Mouse (Mus musculus) embryonic facial prominence, embryonic 13.5 days (tissue): ENCODE data around the gene Fam207a. TPM values are rescaled to one million over a fixed set of nuclear protein-coding genes. Genes with fewer than 3 reads are reported as not detected.

Experiments used
- ATAC-seq: fragments of 200-750 bp; cut with Nextera tagmentation; 2 replicates; pipeline ENCODE4 v1.8.0; 2017; ENCODE audit warnings: low read depth; ENCODE audit not compliant: insufficient number of reproducible peaks, insufficient read depth, low FRiP score, low TSS enrichment
- H3K27ac ChIP-seq: fragments of 300-500 bp; sonication (generic); 2 replicates; pipeline ENCODE4 v1.5.1; 2015; ENCODE audit warnings: moderate library complexity, mild to moderate bottlenecking, inconsistent platforms
- H3K27me3 ChIP-seq: fragments of 300-500 bp; sonication (generic); 2 replicates; pipeline ENCODE4 v1.6.1; 2015; ENCODE audit warnings: mild to moderate bottlenecking, inconsistent platforms
- H3K36me3 ChIP-seq: fragments of 300-500 bp; sonication (generic); 2 replicates; pipeline ENCODE4 v1.6.1; 2015; ENCODE audit warnings: mild to moderate bottlenecking, inconsistent platforms
- H3K4me1 ChIP-seq: fragments of 300-500 bp; sonication (generic); 2 replicates; pipeline ENCODE4 v1.6.1; 2015; ENCODE audit warnings: inconsistent platforms
- H3K4me2 ChIP-seq: fragments of 300-500 bp; sonication (generic); 2 replicates; pipeline ENCODE4 v1.6.1; 2015; ENCODE audit warnings: moderate library complexity, mild to moderate bottlenecking, inconsistent platforms
- H3K4me3 ChIP-seq: fragments of 300-500 bp; sonication (generic); 2 replicates; pipeline ENCODE4 v1.5.1; 2015; ENCODE audit warnings: mild to moderate bottlenecking, inconsistent platforms
- H3K9ac ChIP-seq: fragments of 300-500 bp; sonication (generic); 2 replicates; pipeline ENCODE4 v1.6.1; 2015; ENCODE audit warnings: mild to moderate bottlenecking, inconsistent platforms
- H3K9me3 ChIP-seq: fragments of 300-500 bp; sonication (generic); 2 replicates; pipeline ENCODE4 v1.6.1; 2016; ENCODE audit warnings: inconsistent platforms
- WGBS: fragments of 180-500 bp; shearing (Covaris S2); methylation state at CpG from one replicate; pipeline ENCODE4 v1.1.7; 2015; ENCODE audit warnings: mixed read lengths; 5-methylcytosine and 5-hydroxymethylcytosine counted together
- polyA plus RNA-seq: library from polyadenylated mRNA; unstranded; fragments of >200 nt; fragmentation: Nextera tagmentation; extraction: Ambion mirVana; gene quantifications from 2 replicates; pipeline ENCODE4 v1.2.1, GENCODE M21; 2015

The Fam207a gene
- polyA plus RNA-seq, 1 experiment from 2014 or later, result 41.5 TPM

DNA sequence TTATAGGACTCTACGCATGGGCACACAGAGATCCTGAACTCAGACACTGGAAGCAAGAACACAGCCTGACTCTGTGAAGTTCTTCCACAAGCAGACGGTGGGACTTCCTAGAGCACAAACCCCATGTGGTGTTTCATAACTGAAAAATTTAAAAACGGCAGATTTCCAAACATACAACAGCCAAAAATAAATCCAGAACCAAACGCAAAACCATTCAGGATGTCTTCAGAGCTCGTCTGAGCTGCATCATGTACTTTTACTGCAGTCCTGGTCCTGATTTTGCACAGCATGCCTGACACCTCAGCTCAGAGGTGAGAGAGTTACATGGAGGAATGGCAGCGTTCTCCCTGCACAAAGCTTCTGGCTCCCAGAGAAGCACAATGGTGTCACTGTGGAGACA is 24.0 kb downstream of the Fam207a start:
- H3K4me3 ChIP-seq, result no peak overlapping the region
- H3K4me2 ChIP-seq, result no peak overlapping the region
- no peak overlapping the region for H3K27ac ChIP-seq
- H3K4me1 ChIP-seq, result peaks cover under 1% of the 10 kb centered on the region; the same call in 1 of the 2 replicates
- H3K9ac ChIP-seq, result no peak overlapping the region
- H3K27me3 ChIP-seq, result no peaks in the 10 kb centered on the region
- 0 out of 2 replicates have a peak, but pooled peaks cover 4% of the 10 kb centered on the region for H3K9me3 ChIP-seq
- peaks cover 88% of the 10 kb centered on the region for H3K36me3 ChIP-seq
- no peak for ATAC-seq
- WGBS, result 85% methylated on average over 6 of the region's 6 CpGs

DNA sequence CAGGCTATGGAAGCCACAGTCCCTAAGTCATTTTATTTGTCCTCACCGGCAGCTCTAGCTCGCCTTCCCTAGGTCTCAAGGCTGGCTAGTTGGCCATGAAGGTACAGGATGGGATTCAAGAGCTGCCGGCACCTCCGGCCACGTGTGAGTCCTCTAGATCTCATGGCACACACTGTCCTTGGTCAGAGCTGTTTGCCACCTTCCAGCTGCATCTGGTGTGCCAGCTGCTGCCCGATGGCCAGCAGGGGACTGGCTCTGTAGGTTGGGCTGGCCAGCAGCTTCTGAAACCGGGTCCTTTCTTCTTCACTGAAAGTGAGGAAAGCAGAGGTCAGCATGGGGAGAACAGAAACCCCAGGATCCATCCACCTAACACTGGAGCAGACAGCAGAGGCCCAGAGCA is 27.4 kb downstream of the Fam207a start:
- Histone ChIP-seq H3K27me3 (no peaks in the 10 kb centered on the region), H3K4me2 (no peak overlapping the region), H3K36me3 (peaks cover 70% of the 10 kb centered on the region), H3K4me3 (no peak overlapping the region), H3K4me1 (peaks cover 30% of the 10 kb centered on the region), H3K9ac (no peak overlapping the region), H3K27ac (no peak overlapping the region), H3K9me3 (0 out of 2 replicates have a peak, but pooled peaks cover 4% of the 10 kb centered on the region)
- no peak for ATAC-seq
- 90% methylated on average over 7 of the region's 7 CpGs for WGBS

DNA sequence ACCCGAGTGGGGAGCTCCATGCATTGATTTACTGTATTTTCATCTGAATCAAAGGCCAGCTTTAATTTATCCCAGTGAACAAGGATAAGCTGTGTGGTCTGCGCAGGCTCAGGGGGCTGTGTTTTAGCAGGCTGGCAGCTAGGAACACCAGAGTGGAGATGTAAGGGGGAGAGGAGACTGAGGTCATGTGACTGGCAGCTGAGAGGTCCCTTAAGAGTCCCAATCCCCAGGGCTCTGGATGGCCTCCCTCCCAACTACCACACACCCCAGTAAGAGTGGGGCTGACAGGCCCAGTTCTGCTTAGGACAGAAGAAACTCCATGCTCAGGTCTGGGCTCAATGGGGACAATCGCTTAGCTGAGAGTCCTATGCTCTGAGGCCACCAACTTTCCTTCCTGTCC is 29.8 kb downstream of the Fam207a start:
- Histone ChIP-seq H3K4me2 (no peak overlapping the region), H3K4me1 (peaks cover 30% of the 10 kb centered on the region), H3K9me3 (no peaks in the 10 kb centered on the region), H3K36me3 (peaks cover 51% of the 10 kb centered on the region), H3K27me3 (no peaks in the 10 kb centered on the region), H3K4me3 (no peak overlapping the region), H3K27ac (peak overlapping the region; percentile 48; the same call in 1 of the 2 replicates), H3K9ac (0 out of 2 replicates have a peak overlapping the region, but pooled peaks have one; percentile 11)
- 63% methylated on average over 3 of the region's 3 CpGs for WGBS
- no peak for ATAC-seq

DNA sequence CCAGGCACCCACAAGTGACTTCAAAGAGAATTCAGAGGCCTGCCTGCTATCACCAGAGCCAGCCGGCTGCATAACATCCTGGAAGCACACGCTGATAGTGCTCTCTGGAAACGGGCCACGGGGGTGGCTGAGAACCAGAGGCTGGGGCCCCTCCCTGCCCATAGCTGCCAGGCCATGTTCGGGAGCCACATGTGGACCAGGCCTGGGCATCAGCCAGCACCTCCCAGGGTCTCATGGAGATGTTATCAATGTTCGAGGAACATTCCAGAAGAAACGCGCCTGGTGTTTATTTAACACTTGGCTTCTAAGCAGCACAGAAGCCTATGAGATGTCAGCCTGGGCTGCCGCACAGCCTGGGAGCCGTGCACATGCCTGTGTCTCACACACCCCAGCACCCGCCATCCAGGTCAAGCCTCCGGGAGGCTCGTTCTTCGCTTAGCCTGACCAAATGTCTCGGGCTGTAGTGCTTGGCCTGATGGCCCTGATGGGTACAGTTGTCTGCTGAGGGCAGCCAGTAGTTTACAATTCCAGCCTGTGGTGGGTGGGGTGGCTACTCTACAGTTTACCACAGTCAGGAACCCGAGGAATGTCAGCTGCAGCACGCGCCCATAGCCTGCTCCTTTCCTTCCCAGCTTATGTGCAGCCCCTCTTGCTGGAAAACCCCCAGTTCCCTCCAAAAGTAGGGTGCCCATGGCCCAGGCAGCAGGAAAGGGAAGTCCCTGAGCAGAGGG is 31.2 kb downstream of the Fam207a start:
- Histone ChIP-seq H3K9me3 (no peaks in the 10 kb centered on the region), H3K4me1 (peaks cover 30% of the 10 kb centered on the region), H3K27me3 (no peaks in the 10 kb centered on the region), H3K4me2 (peak overlapping the region; percentile 20; the same call in 1 of the 2 replicates), H3K4me3 (no peak overlapping the region), H3K36me3 (peaks cover 39% of the 10 kb centered on the region), H3K9ac (no peak overlapping the region), H3K27ac (peak overlapping the region; percentile 81)
- peak; percentile 59 for ATAC-seq
- 45% methylated on average over 18 of the region's 18 CpGs for WGBS

DNA sequence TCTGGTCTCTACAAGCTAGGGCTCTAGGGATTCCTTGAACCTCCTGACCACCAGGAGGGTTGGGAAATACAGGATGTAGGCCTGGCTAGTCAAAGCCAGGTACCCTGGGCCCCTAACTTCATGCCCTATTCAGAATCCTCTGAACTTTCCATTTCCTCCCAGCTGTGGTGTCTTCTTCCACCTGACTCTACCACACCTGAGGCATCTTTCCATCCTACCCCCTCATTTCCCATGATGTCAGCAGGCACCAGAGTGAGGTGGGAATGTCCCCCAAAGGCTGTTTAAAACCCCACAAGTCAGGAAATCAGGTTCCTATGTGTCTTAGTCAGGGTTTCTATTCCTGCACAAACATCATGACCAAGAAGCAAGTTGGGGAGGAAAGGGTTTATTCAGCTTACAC is 33.8 kb downstream of the Fam207a start:
- Histone ChIP-seq H3K4me3 (no peak overlapping the region), H3K9me3 (no peaks in the 10 kb centered on the region), H3K4me2 (no peak overlapping the region), H3K9ac (no peak overlapping the region), H3K27ac (no peak overlapping the region), H3K27me3 (no peaks in the 10 kb centered on the region), H3K36me3 (peaks cover 13% of the 10 kb centered on the region), H3K4me1 (peaks cover 30% of the 10 kb centered on the region)
- ATAC-seq, result no peak

DNA sequence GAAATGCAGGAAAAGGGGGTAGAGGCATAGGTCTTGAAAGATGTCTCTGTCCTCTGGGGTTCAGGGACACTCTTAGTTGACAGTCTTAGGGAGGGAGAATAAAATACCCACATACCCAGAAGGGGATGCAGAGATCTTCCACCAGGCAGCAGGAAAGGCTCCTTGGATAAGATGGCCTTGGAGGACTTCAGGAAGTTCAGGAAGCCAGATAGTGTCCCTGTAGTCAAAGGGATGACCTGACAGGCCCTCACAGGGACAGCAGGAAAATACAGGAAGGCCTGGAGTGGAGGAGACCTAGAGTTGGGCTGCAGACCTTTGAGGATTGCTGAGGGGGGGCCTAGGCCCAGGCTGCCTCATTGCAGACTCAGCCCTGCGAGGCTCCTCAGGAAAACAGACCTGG is 35.6 kb downstream of the Fam207a start:
- no peaks in the 10 kb centered on the region for H3K9me3 ChIP-seq
- WGBS, result 71% methylated on average over 1 of the region's 1 CpGs
- no peak overlapping the region for H3K4me2 ChIP-seq
- no peak overlapping the region; the same call in 1 of the 2 replicates for H3K9ac ChIP-seq
- H3K4me1 ChIP-seq, result peaks cover 17% of the 10 kb centered on the region
- H3K4me3 ChIP-seq, result no peak overlapping the region
- H3K27ac ChIP-seq, result no peak overlapping the region
- ATAC-seq, result no peak
- H3K36me3 ChIP-seq, result no peaks in the 10 kb centered on the region
- no peaks in the 10 kb centered on the region for H3K27me3 ChIP-seq

DNA sequence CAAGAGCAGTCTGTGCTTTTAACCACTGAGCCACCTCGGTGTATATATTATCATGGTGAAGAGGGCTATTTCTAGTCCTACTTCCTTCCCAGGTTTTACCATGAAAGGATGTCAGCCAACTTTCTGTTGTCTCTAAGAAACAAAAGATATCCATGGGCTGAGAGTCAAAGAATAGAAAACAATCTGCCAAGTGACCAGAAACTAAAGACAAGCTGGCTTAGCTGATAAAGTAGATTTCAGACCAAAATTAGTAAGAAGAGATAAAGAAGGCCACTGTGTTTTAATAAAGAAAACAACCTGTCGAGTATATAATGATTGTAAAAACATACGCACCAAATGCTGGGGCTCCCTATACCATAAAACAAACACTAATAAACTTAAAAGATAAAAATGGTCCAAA is 38.7 kb downstream of the Fam207a start:
- no peak overlapping the region for H3K4me3 ChIP-seq
- 88% methylated on average over 3 of the region's 3 CpGs for WGBS

DNA sequence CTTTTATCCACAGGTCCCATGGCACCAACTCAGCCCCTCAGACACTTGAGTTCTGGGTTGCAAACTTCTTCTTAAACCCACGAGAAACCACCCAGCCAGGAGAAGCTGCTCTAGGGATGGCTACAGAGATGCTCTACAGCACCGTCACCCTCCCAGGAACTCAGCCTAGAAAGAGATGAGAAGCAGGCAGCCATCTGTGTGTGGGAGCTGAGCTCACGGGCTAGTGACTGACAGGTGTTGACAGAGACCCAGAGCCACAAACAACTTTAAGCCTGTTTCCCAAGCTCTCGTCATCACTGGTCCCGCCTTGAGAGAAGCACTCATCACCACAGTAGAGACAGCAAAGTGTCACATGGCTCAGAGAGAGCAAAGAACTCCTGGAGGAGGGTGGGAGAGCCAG is 43.4 kb downstream of the Fam207a start:
- Histone ChIP-seq H3K4me3 (no peak overlapping the region), H3K9me3 (no peaks in the 10 kb centered on the region), H3K27ac (no peak overlapping the region), H3K4me2 (no peak overlapping the region), H3K27me3 (no peaks in the 10 kb centered on the region), H3K36me3 (no peaks in the 10 kb centered on the region), H3K9ac (no peak overlapping the region), H3K4me1 (no peaks in the 10 kb centered on the region; the same call in 1 of the 2 replicates)
- no peak for ATAC-seq
- 61% methylated on average over 5 of the region's 5 CpGs for WGBS

More for the DNA sequence above, 38.7 kb downstream of the Fam207a start:
- no peak overlapping the region for H3K27ac ChIP-seq
- ATAC-seq, result no peak
- no peaks in the 10 kb centered on the region for H3K27me3 ChIP-seq
- no peaks in the 10 kb centered on the region; the same call in 1 of the 2 replicates for H3K4me1 ChIP-seq
- H3K36me3 ChIP-seq, result no peaks in the 10 kb centered on the region
- no peak overlapping the region for H3K4me2 ChIP-seq
- H3K9me3 ChIP-seq, result no peaks in the 10 kb centered on the region
- no peak overlapping the region for H3K9ac ChIP-seq

DNA sequence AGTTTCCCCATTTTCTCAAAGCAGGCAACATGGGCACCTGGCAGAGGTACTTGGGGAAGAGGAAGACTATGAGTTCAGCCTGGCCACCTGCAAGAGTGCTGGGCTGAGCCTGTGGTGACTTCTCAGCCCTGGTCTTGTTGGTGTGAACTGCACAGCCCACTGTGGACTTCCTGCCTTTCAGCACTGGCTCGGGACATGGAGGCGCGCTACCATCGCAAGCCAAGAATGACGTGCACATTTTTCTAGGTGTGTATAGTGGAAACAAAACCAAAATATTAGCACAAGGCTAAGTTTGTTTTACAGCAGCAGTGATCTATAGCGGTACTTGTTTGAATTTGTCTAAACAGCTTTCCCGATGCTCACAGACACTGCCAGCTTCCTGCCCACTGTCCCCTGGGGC is 44.1 kb downstream of the Fam207a start:
- 80% methylated on average over 7 of the region's 7 CpGs for WGBS
- Histone ChIP-seq H3K27me3 (no peaks in the 10 kb centered on the region), H3K27ac (no peak overlapping the region), H3K9me3 (no peaks in the 10 kb centered on the region), H3K9ac (no peak overlapping the region), H3K4me1 (no peaks in the 10 kb centered on the region; the same call in 1 of the 2 replicates), H3K4me3 (no peak overlapping the region), H3K36me3 (no peaks in the 10 kb centered on the region), H3K4me2 (no peak overlapping the region)
- ATAC-seq, result no peak

DNA sequence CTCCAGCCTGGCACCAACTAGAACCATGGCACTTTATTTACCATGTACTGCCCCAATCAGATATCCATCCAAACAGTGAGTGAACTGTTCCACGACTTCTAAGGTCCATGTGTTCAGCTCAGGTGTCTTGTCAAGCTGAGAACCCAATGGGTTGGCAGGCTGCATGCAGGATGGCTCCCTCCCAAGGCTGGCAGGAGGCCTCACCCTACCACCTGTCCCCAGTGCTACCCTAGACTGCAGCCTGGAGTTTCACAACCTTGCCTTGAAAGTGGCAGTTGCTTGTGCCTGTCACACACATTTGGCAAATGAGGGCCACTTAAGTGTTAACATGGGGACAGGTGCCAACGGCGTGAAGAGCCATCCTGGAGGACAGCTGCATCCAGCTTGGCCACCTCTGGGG is 44.8 kb downstream of the Fam207a start:
- ATAC-seq, result no peak
- Histone ChIP-seq H3K27ac (no peak overlapping the region), H3K27me3 (no peaks in the 10 kb centered on the region), H3K36me3 (no peaks in the 10 kb centered on the region), H3K4me2 (no peak overlapping the region), H3K4me1 (no peaks in the 10 kb centered on the region; the same call in 1 of the 2 replicates), H3K9ac (no peak overlapping the region), H3K4me3 (no peak overlapping the region), H3K9me3 (no peaks in the 10 kb centered on the region)
- 77% methylated on average over 3 of the region's 3 CpGs for WGBS

DNA sequence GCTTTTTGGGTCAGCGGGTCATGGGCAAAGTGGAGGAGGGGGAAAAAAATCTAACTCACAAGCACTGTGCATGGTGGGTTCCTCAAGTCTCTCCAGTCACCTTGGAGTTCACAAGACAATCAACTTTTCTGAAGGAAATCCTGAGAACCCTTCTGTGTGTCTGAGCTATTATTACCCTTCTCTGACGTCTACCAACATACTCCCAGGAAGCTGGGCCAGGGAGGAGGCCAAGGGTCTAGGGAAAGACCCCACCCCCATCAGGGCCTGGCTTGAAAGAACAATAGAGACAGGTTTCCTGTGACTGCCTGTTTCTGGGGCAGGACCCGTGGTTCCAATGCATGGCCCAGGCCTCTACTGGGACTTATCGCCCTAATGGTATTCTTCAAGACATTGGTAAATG is 46.9 kb downstream of the Fam207a start:
- H3K4me3 ChIP-seq, result no peak overlapping the region
- no peak overlapping the region for H3K27ac ChIP-seq
- H3K36me3 ChIP-seq, result no peaks in the 10 kb centered on the region
- H3K9me3 ChIP-seq, result no peaks in the 10 kb centered on the region
- WGBS, result 67% methylated on average over 4 of the region's 4 CpGs
- H3K4me2 ChIP-seq, result no peak overlapping the region
- H3K4me1 ChIP-seq, result peaks cover 4% of the 10 kb centered on the region; the same call in 1 of the 2 replicates
- ATAC-seq, result no peak
- H3K27me3 ChIP-seq, result no peaks in the 10 kb centered on the region
- no peak overlapping the region for H3K9ac ChIP-seq

DNA sequence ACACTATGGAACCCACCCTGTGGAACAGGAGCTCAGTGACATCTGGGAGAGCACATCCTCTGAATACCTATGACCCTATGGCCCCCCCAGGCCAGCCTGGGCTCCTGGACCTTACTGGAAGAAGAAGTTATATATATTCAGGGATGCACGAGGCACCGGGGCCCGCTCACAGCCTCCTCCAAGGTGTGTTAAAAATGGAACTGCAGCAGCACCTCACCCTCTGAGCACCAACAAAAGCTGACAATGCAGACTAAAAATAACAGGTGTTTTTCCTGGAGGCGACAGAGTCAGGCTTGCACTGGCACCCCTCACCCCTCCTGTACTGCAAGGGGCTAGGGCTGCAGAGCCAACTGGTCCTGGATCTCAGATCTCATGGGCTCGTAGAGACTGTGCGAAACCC is 48.2 kb downstream of the Fam207a start:
- no peaks in the 10 kb centered on the region for H3K9me3 ChIP-seq
- 87% methylated on average over 6 of the region's 6 CpGs for WGBS
- H3K27me3 ChIP-seq, result no peaks in the 10 kb centered on the region
- H3K4me2 ChIP-seq, result no peak overlapping the region
- no peak overlapping the region for H3K27ac ChIP-seq
- ATAC-seq, result no peak
- no peak overlapping the region for H3K9ac ChIP-seq
- peaks cover 4% of the 10 kb centered on the region; the same call in 1 of the 2 replicates for H3K4me1 ChIP-seq
- H3K36me3 ChIP-seq, result no peaks in the 10 kb centered on the region
- no peak overlapping the region for H3K4me3 ChIP-seq
